Mouse (Mus musculus) G1E (cell line): ENCODE data around the gene Ccdc89.
A peak's percentile ranks its signal among the peaks of the same experiment; 100 is the strongest.

ENCODE experiments used
- CTCF ChIP-seq: IDR thresholded peaks from 2 replicates; pipeline ENCODE4 v1.5.1; 2012; ENCODE audit warnings: low read depth, low read length, inconsistent platforms, mixed read lengths
- GATA1 ChIP-seq: IDR thresholded peaks from 2 replicates; pipeline ENCODE4 v1.6.1; 2012; ENCODE audit warnings: borderline replicate concordance, low read length, inconsistent platforms, mixed read lengths
- GATA2 ChIP-seq: IDR thresholded peaks from 2 replicates; pipeline ENCODE4 v1.6.1; 2012; ENCODE audit warnings: low read depth, low read length, inconsistent platforms, borderline replicate concordance
- POLR2AphosphoS5 ChIP-seq: IDR thresholded peaks from 2 replicates; pipeline ENCODE4 v1.6.1; 2012; ENCODE audit warnings: low read depth, low read length, inconsistent platforms; ENCODE audit not compliant: insufficient replicate concordance
- TAL1 ChIP-seq: conservative IDR thresholded peaks from 2 replicates; pipeline ENCODE4 v1.6.1; 2012; ENCODE audit warnings: low read depth, low read length, inconsistent platforms, mixed read lengths

- TF ChIP-seq CTCF (peak; percentile 37; the same call in 1 of the 2 replicates), GATA1 (no peak), TAL1 (no peak), GATA2 (no peak), POLR2AphosphoS5 (no peak)
Measured at GRCm38 (mm10) chr7:90409934-90410333, 16.4 kb upstream of the Ccdc89 start.
